Mouse (Mus musculus): Measurements from ENCODE around the gene Pxylp1.

Gene Pxylp1

GRCm38 (mm10) chr9:96857838-96858237 is 34.6 kb downstream of the Pxylp1 start:
- no peak for DNase-seq

GRCm38 (mm10) chr9:96853300-96854186 is 38.9 kb downstream of the Pxylp1 start:
- DNase-seq: no peak

- DNase-seq: no peak
Observed at GRCm38 (mm10) chr9:96851634-96852033, 40.8 kb downstream of the Pxylp1 start.

GRCm38 (mm10) chr9:96851036-96851435 is 41.4 kb downstream of the Pxylp1 start:
- no peak for DNase-seq

- DNase-seq: no peak
Observed at GRCm38 (mm10) chr9:96849012-96849411, 43.5 kb downstream of the Pxylp1 start.

- no peak for DNase-seq
Observed at GRCm38 (mm10) chr9:96846361-96846760, 46.1 kb downstream of the Pxylp1 start.

- DNase-seq: peak; percentile 79
Observed at GRCm38 (mm10) chr9:96844798-96845209, 47.7 kb downstream of the Pxylp1 start.

GRCm38 (mm10) chr9:96839376-96839775 is 53.1 kb downstream of the Pxylp1 start:
- no peak for DNase-seq

- peak; percentile 71 for DNase-seq
Observed at GRCm38 (mm10) chr9:96838864-96839263, 53.6 kb downstream of the Pxylp1 start.

- peak; percentile 56 for DNase-seq
Observed at GRCm38 (mm10) chr9:96837781-96838420, 54.6 kb downstream of the Pxylp1 start.

GRCm38 (mm10) chr9:96836984-96837383 is 55.5 kb downstream of the Pxylp1 start:
- no peak for DNase-seq

GRCm38 (mm10) chr9:96835374-96835921 is 57.0 kb downstream of the Pxylp1 start:
- peak; percentile 31 for DNase-seq

GRCm38 (mm10) chr9:96833606-96834005 is 58.9 kb downstream of the Pxylp1 start:
- peak; percentile 46 for DNase-seq

- peak; percentile 30 for DNase-seq
Observed at GRCm38 (mm10) chr9:96832516-96832915, 60.0 kb downstream of the Pxylp1 start.

- peak; percentile 29 for DNase-seq
Observed at GRCm38 (mm10) chr9:96830856-96831359, 61.6 kb downstream of the Pxylp1 start.

- DNase-seq: peak; percentile 41
Observed at GRCm38 (mm10) chr9:96829682-96830081, 62.8 kb downstream of the Pxylp1 start.

GRCm38 (mm10) chr9:96828071-96828470 is 64.4 kb downstream of the Pxylp1 start:
- peak; percentile 61 for DNase-seq

- DNase-seq: peak; percentile 96
Observed at GRCm38 (mm10) chr9:96827002-96827785, 65.3 kb downstream of the Pxylp1 start.

- DNase-seq: no peak
Observed at GRCm38 (mm10) chr9:96824857-96825256, 67.6 kb downstream of the Pxylp1 start.

GRCm38 (mm10) chr9:96824026-96824425 is 68.4 kb downstream of the Pxylp1 start:
- peak; percentile 56 for DNase-seq

- peak; percentile 60 for DNase-seq
Observed at GRCm38 (mm10) chr9:96823541-96823940, 68.9 kb downstream of the Pxylp1 start.

- no peak for DNase-seq
Observed at GRCm38 (mm10) chr9:96823005-96823404, 69.5 kb downstream of the Pxylp1 start.
